Mouse (Mus musculus): ENCODE measurements around the gene Cenpf.
A peak's percentile ranks its signal among the peaks of the same experiment; 100 is the strongest.

Gene Cenpf

DNA sequence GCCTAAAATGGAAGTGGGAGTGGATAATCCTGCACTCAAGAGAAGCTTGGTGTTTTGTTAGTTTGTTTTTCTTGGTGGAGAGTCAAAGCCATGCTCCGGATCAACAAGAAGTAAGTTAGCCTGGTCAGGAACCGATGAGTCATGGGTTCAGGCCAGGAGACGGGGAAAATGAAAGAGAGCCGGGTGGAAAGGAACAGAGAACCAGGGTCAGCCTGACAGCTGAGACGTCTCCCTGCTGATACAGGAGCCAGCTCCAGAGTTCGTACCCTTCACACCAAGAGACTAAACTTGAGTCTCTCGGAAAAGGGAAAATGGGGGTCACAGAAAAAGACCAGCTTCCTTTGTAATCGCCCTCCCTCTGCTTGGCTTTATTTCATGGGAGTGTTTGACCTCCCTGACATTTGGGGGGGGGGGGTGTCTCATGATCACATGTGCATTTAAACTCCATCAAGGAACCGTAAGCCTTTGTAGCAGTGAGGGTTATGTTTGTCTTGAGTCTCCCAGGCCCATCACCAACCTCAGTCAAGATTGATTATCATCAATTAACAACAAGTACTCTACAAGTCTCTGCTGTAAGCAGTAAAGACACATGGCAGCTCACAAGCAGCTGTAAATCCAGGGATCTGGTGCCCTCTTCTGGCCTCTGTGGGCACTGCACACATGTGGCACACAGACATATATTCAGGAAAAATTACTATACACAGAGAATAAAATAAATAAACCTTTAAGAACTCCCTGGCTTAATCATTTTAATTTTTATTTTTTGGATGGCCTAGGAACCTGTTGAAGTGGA is 59.7 kb downstream of the Cenpf start:
- DNase-seq: peak; percentile 60 to 74

DNA sequence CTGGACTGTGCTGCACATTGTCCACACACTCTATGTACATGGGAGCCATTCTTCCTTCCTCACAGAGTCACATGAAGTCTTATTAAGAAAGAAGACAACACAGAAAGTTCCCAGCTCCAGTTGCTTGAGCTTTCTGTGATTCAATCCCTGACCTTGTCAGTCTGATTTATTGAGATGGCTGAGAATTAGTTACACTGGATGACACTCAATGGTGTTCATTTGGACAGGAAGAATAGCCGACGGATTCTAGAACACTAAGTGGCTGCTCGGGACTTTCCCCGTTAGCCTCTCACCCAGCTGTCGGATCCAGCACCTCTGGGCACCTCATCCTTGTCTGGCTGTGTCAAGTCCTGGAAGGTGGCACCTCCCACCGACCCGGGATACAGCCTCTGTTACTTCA is 63.1 kb downstream of the Cenpf start:
- DNase-seq: no peak

- peak; percentile 51 to 86 for DNase-seq
Measured at GRCm38 (mm10) chr1:189618970-189619740, 68.7 kb downstream of the Cenpf start.

- DNase-seq: no peak
Measured at GRCm38 (mm10) chr1:189617381-189617780, 70.5 kb downstream of the Cenpf start.

DNA sequence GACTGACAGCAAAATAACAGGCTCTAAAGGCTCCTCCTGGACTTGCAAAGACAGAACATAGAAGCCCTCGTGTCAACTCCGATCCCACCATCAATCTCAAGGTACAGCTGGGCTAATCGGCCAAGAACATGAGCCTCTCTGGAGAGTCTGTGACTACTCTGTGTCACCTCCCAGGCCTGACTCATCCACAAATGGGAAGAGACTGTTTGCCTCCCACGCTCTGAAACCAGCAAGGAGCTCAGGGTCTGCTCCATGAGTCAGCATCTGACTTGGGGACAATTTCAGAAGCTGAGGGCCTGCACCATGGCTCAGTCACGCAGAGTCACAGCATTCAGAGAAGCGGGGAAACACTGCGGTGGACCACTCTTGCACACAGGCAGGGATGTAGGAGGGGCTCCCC is 72.6 kb downstream of the Cenpf start:
- DNase-seq: no peak

- no peak for DNase-seq
Measured at GRCm38 (mm10) chr1:189613076-189613475, 74.8 kb downstream of the Cenpf start.

GRCm38 (mm10) chr1:189611775-189612174 is 76.1 kb downstream of the Cenpf start:
- peak; percentile 35 to 71 for DNase-seq

GRCm38 (mm10) chr1:189608640-189609039 is 79.2 kb downstream of the Cenpf start:
- no peak for DNase-seq

GRCm38 (mm10) chr1:189608039-189608438 is 79.8 kb downstream of the Cenpf start:
- DNase-seq: no peak

DNA sequence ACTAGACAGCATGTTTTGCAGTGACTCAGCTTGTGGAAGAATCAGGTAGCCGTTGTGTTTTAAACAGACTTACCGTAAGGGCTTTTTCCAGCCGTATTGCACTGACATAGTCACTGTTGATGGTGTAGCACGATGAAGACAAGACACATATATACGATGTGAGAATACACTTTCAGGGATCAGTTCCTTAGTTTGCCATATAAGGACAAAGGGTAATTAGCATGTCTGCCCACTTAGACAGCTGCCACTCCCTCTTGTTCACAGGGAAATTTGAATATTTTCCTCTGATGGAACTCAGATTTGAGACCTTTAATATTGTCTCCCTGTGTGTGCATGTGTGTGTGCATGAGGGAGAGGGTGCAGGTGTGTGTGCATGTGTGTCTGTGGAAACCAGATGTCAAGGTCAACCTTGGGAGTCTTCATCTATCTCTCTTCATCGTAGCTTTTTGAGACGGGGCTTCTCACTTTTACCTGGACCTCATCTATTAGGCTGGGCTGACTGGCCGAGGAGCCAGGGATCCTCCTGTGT is 82.2 kb downstream of the Cenpf start:
- DNase-seq: no peak

- no peak for DNase-seq
Measured at GRCm38 (mm10) chr1:189597096-189597495, 90.8 kb downstream of the Cenpf start.
